Mouse (Mus musculus) embryo, embryonic 10 days (tissue): ENCODE measurements around the gene Gpnmb.

Experiments
- DNase-seq: peaks from one replicate; pipeline ENCODE4 v3.0.0-alpha.2; 2015; ENCODE audit warnings: low spot score

Gene Gpnmb

GRCm38 (mm10) chr6:49096933-49097461, 60.7 kb downstream of the Gpnmb start:
- no peak for DNase-seq

DNA sequence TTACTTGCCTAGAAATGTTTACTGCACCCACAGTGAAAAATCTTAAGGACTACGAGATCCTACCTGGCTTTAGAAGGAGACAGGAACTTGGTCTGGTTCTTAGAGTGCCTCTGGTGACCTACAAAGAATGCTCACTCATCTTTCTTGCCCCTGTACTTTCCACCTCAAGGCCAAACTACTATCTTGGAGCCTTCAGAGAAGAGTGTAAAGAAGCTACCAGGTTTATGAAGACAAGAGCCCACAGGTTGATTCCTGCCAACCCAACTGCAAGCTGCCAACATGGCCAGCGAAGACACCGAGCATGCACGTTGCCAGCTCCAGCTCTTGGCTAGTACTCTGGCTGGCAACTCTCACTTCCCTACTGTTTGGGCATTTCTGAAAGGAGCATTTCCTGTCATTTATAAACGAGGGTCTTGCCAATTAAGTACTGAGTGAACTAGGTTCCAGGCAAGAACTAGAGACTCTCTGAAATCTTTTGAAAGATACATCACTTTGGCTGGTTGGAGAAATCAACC, 61.3 kb downstream of the Gpnmb start:
- no peak for DNase-seq

DNA sequence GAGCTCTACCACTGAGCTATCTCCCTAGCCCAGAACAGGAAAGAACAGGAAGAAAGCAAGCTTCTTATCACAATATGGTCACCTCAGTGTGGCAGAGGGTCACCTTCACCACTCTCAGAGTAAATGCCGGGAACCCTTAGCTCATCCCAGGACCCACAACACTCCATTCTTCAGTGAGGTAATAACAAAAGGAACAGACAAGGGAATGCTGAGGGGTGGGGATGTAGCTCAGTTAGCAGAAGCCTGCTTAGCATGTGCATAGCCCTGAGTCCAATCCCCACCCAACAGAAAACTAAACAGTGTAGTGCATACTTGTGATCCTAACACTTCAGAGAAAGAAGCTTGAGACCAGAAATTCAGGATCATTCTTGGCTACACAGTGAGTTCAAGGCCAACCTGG, 62.7 kb downstream of the Gpnmb start:
- no peak for DNase-seq

GRCm38 (mm10) chr6:49106746-49107500, 70.6 kb downstream of the Gpnmb start:
- DNase-seq, result no peak

- DNase-seq, result no peak
Measured at GRCm38 (mm10) chr6:49109196-49109595, 72.8 kb downstream of the Gpnmb start.

DNA sequence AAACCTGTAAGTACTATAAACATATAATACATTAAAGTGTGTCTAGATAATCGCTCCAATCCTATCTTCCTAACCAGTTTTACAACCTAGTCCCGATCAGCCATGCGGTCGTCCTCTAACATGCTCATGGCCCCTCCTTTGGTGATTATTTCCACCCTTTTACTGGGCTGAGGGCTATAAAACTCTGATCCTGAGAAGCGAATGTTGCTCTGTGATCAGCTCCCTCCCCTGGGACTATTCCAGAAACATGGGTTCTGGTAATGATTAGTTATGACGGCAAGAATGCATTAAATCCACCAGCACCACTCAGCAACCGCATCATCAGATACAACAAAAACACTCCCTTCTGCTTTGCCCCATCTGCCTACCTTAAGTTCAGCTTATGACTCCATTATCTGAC, 77.5 kb downstream of the Gpnmb start:
- DNase-seq, result no peak

GRCm38 (mm10) chr6:49114457-49114856, 78.1 kb downstream of the Gpnmb start:
- no peak for DNase-seq

GRCm38 (mm10) chr6:49115550-49115949, 79.2 kb downstream of the Gpnmb start:
- no peak for DNase-seq

GRCm38 (mm10) chr6:49116241-49116640, 79.9 kb downstream of the Gpnmb start:
- DNase-seq, result no peak

DNA sequence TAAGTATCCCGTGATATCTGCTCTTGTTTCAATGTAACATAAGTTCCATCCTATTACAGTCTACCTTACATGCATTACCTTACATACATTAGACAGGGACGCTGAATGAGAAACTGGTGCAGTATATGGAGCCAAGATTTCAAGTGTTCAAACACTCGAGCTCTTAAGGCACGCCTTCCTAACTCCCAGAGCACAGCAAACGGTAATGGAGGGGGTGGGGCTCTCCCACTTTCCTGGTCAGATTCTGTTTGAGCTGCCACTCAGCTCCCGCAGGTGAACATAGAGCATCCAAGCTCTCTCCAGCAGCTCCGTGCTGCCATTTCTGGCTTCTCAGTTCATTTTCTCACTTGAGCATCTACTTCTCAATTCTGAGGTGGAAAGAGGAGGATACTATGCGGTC, 82.1 kb downstream of the Gpnmb start:
- DNase-seq, result no peak

DNA sequence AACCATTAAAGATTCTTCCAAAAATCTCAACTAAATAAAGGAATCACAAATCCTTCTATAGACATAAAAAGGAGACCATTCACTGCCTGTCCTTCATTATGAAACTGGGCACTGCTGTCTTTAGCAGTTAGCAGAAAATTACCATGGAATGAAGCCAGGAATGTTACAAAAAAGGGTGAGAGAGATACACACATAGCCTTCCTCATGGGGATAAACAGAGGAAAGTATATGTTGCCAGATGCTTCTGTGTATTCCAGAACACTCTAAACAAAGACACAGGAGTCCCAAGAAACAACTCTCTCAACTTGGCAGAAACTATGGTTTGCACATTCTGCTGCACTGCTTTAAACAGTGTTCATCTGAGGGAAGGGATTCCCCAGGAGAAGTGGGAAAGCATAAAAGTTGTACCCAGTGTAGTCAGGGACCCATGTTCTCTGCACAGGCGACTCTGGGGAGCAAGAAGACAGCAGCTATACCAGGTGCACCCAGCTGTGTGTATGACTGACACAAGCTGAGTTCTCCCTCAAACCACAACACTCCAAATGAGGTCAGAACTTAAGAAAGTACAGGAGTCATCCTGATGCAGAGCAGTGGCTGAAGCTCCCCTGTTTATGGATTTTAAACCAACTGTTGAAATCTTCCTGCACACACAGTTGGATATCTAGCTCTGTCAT, 83.3 kb downstream of the Gpnmb start:
- no peak for DNase-seq

GRCm38 (mm10) chr6:49120370-49120769, 84.0 kb downstream of the Gpnmb start:
- DNase-seq, result no peak
